Comparison of ENCODE assay signal across 9 mouse cellular contexts in the genomic region with DNA sequence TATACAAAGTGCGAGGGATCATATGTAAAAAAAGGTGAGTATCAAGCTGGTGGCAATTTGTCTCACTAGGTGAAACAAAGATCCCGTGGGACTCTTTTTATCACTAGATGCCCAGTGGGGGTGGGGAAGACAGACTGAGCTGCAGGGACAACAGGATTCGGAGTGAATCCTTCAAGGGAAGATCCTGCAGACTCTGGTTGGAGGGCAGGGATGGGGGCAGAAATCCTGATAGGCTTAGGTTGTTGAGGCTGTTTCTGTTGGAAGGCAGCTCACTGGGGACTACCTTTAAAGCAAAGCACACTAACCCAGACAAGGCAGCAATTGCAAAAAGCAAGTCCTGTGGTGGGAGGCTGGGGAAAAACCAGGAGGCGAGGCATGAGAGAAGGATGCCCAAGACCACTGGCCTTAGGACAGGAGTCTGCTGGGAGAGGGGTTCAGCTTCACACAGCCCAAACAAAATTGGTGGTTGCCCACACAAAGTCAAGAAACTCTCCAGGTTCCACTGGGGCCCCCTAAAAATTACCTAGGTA. TPM values are rescaled to one million over a fixed set of nuclear protein-coding genes. Genes with fewer than 3 reads are reported as not detected.
DNase-seq lines count a peak whose midpoint lies in the region; ATAC-seq and TF ChIP-seq lines count a peak whose summit lies in the region.
"Had no signal": no experiment of that assay in that cellular context is flagged by ENCODE, and none has a peak within 500 bp of the region (broad histone marks: within the 10 kb centered on the region; RNA-seq: fewer than 3 reads in every experiment).

No protein-coding gene starts in this region.

- H3K9me3 ChIP-seq in hindbrain, embryonic 12.5 days (replicated peaks): no peaks in the 10 kb centered on the region
- no peaks in the 10 kb centered on the region for H3K9me3 ChIP-seq in hindbrain, embryonic 10.5 days
- no peaks in the 10 kb centered on the region for H3K9me3 ChIP-seq in midbrain, embryonic 12.5 days
- H3K9me3 ChIP-seq in midbrain, postnatal 0 days (ENCODE audit: low read length): no peaks in the 10 kb centered on the region
- H3K9me3 ChIP-seq in intestine, embryonic 16.5 days (ENCODE audit: control insufficient read depth, low read length): no peaks in the 10 kb centered on the region
- H3K9me3 ChIP-seq in midbrain, embryonic 14.5 days (ENCODE audit: control insufficient read depth, low read length): no peaks in the 10 kb centered on the region

- H3K27me3 ChIP-seq in hindbrain, embryonic 12.5 days: no peaks in the 10 kb centered on the region
- H3K27me3 ChIP-seq in hindbrain, embryonic 10.5 days (ENCODE audit: insufficient read depth, poor library complexity, severe bottlenecking): no peaks in the 10 kb centered on the region
- H3K27me3 ChIP-seq in midbrain, embryonic 12.5 days: no peaks in the 10 kb centered on the region
- H3K27me3 ChIP-seq in midbrain, postnatal 0 days (ENCODE audit: insufficient read depth, low read length): no peaks in the 10 kb centered on the region
- no peaks in the 10 kb centered on the region for H3K27me3 ChIP-seq in intestine, embryonic 16.5 days (replicated peaks; ENCODE audit: control insufficient read depth, insufficient read depth, low read length)
- H3K27me3 ChIP-seq in midbrain, embryonic 14.5 days (ENCODE audit: control insufficient read depth, insufficient read depth, low read length): no peaks in the 10 kb centered on the region

- no peak for ATAC-seq in hindbrain, embryonic 12.5 days (ENCODE audit: low FRiP score)
- no peak for ATAC-seq in midbrain, embryonic 12.5 days (ENCODE audit: low FRiP score, low read depth)
- ATAC-seq in midbrain, postnatal 0 days (ENCODE audit: low FRiP score): no peak
- no peak for ATAC-seq in intestine, embryonic 16.5 days
- no peak for ATAC-seq in midbrain, embryonic 14.5 days (ENCODE audit: low FRiP score, low TSS enrichment)

- no peak overlapping the region for H3K4me3 ChIP-seq in hindbrain, embryonic 12.5 days
- no peak overlapping the region for H3K4me3 ChIP-seq in hindbrain, embryonic 10.5 days
- H3K4me3 ChIP-seq in midbrain, embryonic 12.5 days: no peak overlapping the region
- no peak overlapping the region for H3K4me3 ChIP-seq in midbrain, postnatal 0 days (ENCODE audit: low read depth, low read length)
- no peak overlapping the region for H3K4me3 ChIP-seq in intestine, embryonic 16.5 days (ENCODE audit: low read length)
- no peak overlapping the region for H3K4me3 ChIP-seq in midbrain, embryonic 14.5 days (replicated peaks; ENCODE audit: low read depth, low read length)

- peaks cover 72% of the 10 kb centered on the region for H3K4me1 ChIP-seq in hindbrain, embryonic 12.5 days
- H3K4me1 ChIP-seq in hindbrain, embryonic 10.5 days (replicated peaks): peaks cover 82% of the 10 kb centered on the region
- peaks cover 65% of the 10 kb centered on the region for H3K4me1 ChIP-seq in midbrain, embryonic 12.5 days
- peaks cover 37% of the 10 kb centered on the region for H3K4me1 ChIP-seq in midbrain, postnatal 0 days (ENCODE audit: insufficient read depth, low read length)
- H3K4me1 ChIP-seq in intestine, embryonic 16.5 days (ENCODE audit: control insufficient read depth, insufficient read depth, low read length): peaks cover 71% of the 10 kb centered on the region
- peaks cover 69% of the 10 kb centered on the region for H3K4me1 ChIP-seq in midbrain, embryonic 14.5 days (ENCODE audit: control insufficient read depth, insufficient read depth, low read length)

- TF ChIP-seq CTCF in midbrain, postnatal 0 days (IDR thresholded peaks at IDR 0.05): no peak

- H3K36me3 ChIP-seq in hindbrain, embryonic 12.5 days: peaks cover 11% of the 10 kb centered on the region; the same call in 1 of the 2 replicates
- H3K36me3 ChIP-seq in hindbrain, embryonic 10.5 days: peaks cover 63% of the 10 kb centered on the region
- peaks cover 20% of the 10 kb centered on the region; the same call in 1 of the 2 replicates for H3K36me3 ChIP-seq in midbrain, embryonic 12.5 days
- no peaks in the 10 kb centered on the region for H3K36me3 ChIP-seq in midbrain, postnatal 0 days (ENCODE audit: insufficient read depth, low read length)
- H3K36me3 ChIP-seq in intestine, embryonic 16.5 days (ENCODE audit: control insufficient read depth, insufficient read depth, low read length): no peaks in the 10 kb centered on the region
- peaks cover 24% of the 10 kb centered on the region for H3K36me3 ChIP-seq in midbrain, embryonic 14.5 days (ENCODE audit: control insufficient read depth, insufficient read depth, low read length)

- no peak overlapping the region for H3K27ac ChIP-seq in hindbrain, embryonic 12.5 days
- no peak overlapping the region for H3K27ac ChIP-seq in hindbrain, embryonic 10.5 days
- H3K27ac ChIP-seq in midbrain, embryonic 12.5 days (replicated peaks): no peak overlapping the region
- no peak overlapping the region for H3K27ac ChIP-seq in midbrain, postnatal 0 days (ENCODE audit: low read depth, low read length)
- H3K27ac ChIP-seq in intestine, embryonic 16.5 days (ENCODE audit: low read length): peak overlapping the region; percentile 53
- no peak overlapping the region for H3K27ac ChIP-seq in midbrain, embryonic 14.5 days (replicated peaks; ENCODE audit: low read depth, low read length)

- no peak for DNase-seq in hindbrain, embryonic 10.5 days (ENCODE audit: low spot score)
- no peak for DNase-seq in midbrain, postnatal 0 days (ENCODE audit: low spot score)
- no peak for DNase-seq in midbrain, embryonic 14.5 days
- DNase-seq in adipocyte (ENCODE audit: low spot score): no peak
- DNase-seq: adrenal gland, postnatal 10 days; lung, postnatal 14 days had no signal

- WGBS in hindbrain, embryonic 12.5 days: 78% methylated on average over 4 of the region's 4 CpGs
- WGBS in hindbrain, embryonic 10.5 days: 81% methylated on average over 4 of the region's 4 CpGs
- 82% methylated on average over 4 of the region's 4 CpGs for WGBS in midbrain, embryonic 12.5 days
- WGBS in midbrain, postnatal 0 days: 79% methylated on average over 4 of the region's 4 CpGs
- WGBS in intestine, embryonic 16.5 days: 75% methylated on average over 4 of the region's 4 CpGs
- WGBS in midbrain, embryonic 14.5 days: 83% methylated on average over 4 of the region's 4 CpGs

- H3K9ac ChIP-seq in hindbrain, embryonic 12.5 days: no peak overlapping the region
- no peak overlapping the region for H3K9ac ChIP-seq in midbrain, embryonic 12.5 days (replicated peaks)
- H3K9ac ChIP-seq in midbrain, postnatal 0 days (replicated peaks; ENCODE audit: low read length, poor library complexity, severe bottlenecking): no peak overlapping the region
- no peak overlapping the region for H3K9ac ChIP-seq in intestine, embryonic 16.5 days (ENCODE audit: low read depth, low read length)
- no peak overlapping the region for H3K9ac ChIP-seq in midbrain, embryonic 14.5 days (replicated peaks; ENCODE audit: low read length)

- H3K4me2 ChIP-seq in hindbrain, embryonic 12.5 days (replicated peaks): 0 out of 2 replicates have a peak overlapping the region, but pooled peaks have one; percentile 6
- H3K4me2 ChIP-seq in midbrain, embryonic 12.5 days (replicated peaks): peak overlapping the region; percentile 15; the same call in 1 of the 2 replicates
- H3K4me2 ChIP-seq in midbrain, postnatal 0 days (ENCODE audit: low read depth, low read length, poor library complexity, severe bottlenecking): no peak overlapping the region
- H3K4me2 ChIP-seq in intestine, embryonic 16.5 days (ENCODE audit: low read depth, low read length): 0 out of 2 replicates have a peak overlapping the region, but pooled peaks have one; percentile 6
- peak overlapping the region; percentile 7; the same call in 1 of the 2 replicates for H3K4me2 ChIP-seq in midbrain, embryonic 14.5 days (ENCODE audit: low read length)

RNA-seq across cellular contexts. Expression of gene Bcl2l1, which starts 6.3 kb away (rescaled TPM):
- 155 and 166 TPM in 2 replicates for polyA plus RNA-seq in hindbrain, embryonic 12.5 days (2016; fragmentation: Nextera tagmentation; extraction: Ambion mirVana)
- polyA plus RNA-seq in hindbrain, embryonic 10.5 days (2016; fragmentation: Nextera tagmentation; extraction: Ambion mirVana): 110 and 128 TPM in 2 replicates
- polyA plus RNA-seq in midbrain, embryonic 12.5 days (2016; fragmentation: Nextera tagmentation; extraction: Ambion mirVana): 156 and 168 TPM in 2 replicates
- total RNA-seq in midbrain, postnatal 0 days (2014; rRNA removed): 124 and 133 TPM in 2 replicates
- polyA plus RNA-seq in midbrain, postnatal 0 days (2015; fragmentation: Nextera tagmentation; extraction: Ambion mirVana): 150 and 158 TPM in 2 replicates
- 65.8 and 66.8 TPM in 2 replicates for polyA plus RNA-seq in intestine, embryonic 16.5 days (2015; fragmentation: Nextera tagmentation; extraction: Ambion mirVana)
- polyA plus RNA-seq in midbrain, embryonic 14.5 days (2014; fragmentation: Nextera tagmentation; extraction: Ambion mirVana): 171 and 208 TPM in 2 replicates

RNA-seq across cellular contexts. Expression of gene Tpx2, which starts 22.5 kb away (rescaled TPM):
- polyA plus RNA-seq in hindbrain, embryonic 12.5 days (2016; fragmentation: Nextera tagmentation; extraction: Ambion mirVana): 81.5 and 87.9 TPM in 2 replicates
- polyA plus RNA-seq in hindbrain, embryonic 10.5 days (2016; fragmentation: Nextera tagmentation; extraction: Ambion mirVana): 106 and 137 TPM in 2 replicates
- 109 and 113 TPM in 2 replicates for polyA plus RNA-seq in midbrain, embryonic 12.5 days (2016; fragmentation: Nextera tagmentation; extraction: Ambion mirVana)
- 4.2 and 4.7 TPM in 2 replicates for total RNA-seq in midbrain, postnatal 0 days (2014; rRNA removed)
- 4.6 and 4.8 TPM in 2 replicates for polyA plus RNA-seq in midbrain, postnatal 0 days (2015; fragmentation: Nextera tagmentation; extraction: Ambion mirVana)
- 45.7 and 51.5 TPM in 2 replicates for polyA plus RNA-seq in intestine, embryonic 16.5 days (2015; fragmentation: Nextera tagmentation; extraction: Ambion mirVana)
- 14.2 and 27.5 TPM in 2 replicates for polyA plus RNA-seq in midbrain, embryonic 14.5 days (2014; fragmentation: Nextera tagmentation; extraction: Ambion mirVana)
